Mouse (Mus musculus) lung, postnatal 0 days (tissue): ENCODE data around the gene Gpr65.

Experiments
- CTCF ChIP-seq: IDR thresholded peaks from 2 replicates; pipeline ENCODE4 v1.5.1; 2016; ENCODE audit warnings: antibody characterized with exemption, mild to moderate bottlenecking
- EP300 ChIP-seq: IDR thresholded peaks from 2 replicates; pipeline ENCODE4 v1.6.1; 2016; ENCODE audit warnings: antibody characterized with exemption, mild to moderate bottlenecking, control low read depth

GRCm38 (mm10) chr12:98258371-98258844 is 10.0 kb upstream of the Gpr65 start:
- TF ChIP-seq CTCF (no peak), EP300 (no peak)
